Mouse (Mus musculus) olfactory bulb, adult 2 months (tissue): Measurements from ENCODE around the gene Sorcs1.

Source experiments
- CTCF ChIP-seq: fragments of 200-500 bp; IDR thresholded peaks from 2 replicates; pipeline ENCODE4 v1.5.1; 2012; ENCODE audit warnings: low read depth, mild to moderate bottlenecking, low read length, moderate library complexity; ENCODE audit not compliant: insufficient read depth
- POLR2A ChIP-seq: fragments of 200-500 bp; IDR thresholded peaks from 2 replicates; pipeline ENCODE4 v1.6.1; 2012; ENCODE audit warnings: mild to moderate bottlenecking, low read depth, low read length, moderate library complexity; ENCODE audit not compliant: insufficient read depth

DNA sequence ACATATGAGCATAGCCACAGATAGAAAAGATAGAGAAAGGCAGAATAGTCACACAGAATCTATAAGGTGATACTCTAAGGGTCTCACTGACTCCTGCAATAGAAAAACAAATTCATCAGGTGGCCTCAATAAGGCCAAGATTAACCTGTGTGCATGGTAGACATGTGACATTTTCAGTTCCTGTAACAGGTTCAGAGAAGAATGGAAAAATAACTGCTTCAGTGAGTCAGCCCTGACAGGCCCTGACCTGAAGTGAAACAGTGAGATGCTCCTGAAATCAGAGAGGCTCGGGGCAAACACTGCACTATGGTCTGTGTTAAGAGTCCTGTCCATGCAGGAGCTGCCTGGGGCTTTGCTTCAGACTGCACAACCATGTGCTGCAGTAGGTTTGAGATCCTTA is 481.9 kb downstream of the Sorcs1 start:
- no peak for TF ChIP-seq CTCF
- TF ChIP-seq POLR2A = no peak
